In the genomic region with DNA sequence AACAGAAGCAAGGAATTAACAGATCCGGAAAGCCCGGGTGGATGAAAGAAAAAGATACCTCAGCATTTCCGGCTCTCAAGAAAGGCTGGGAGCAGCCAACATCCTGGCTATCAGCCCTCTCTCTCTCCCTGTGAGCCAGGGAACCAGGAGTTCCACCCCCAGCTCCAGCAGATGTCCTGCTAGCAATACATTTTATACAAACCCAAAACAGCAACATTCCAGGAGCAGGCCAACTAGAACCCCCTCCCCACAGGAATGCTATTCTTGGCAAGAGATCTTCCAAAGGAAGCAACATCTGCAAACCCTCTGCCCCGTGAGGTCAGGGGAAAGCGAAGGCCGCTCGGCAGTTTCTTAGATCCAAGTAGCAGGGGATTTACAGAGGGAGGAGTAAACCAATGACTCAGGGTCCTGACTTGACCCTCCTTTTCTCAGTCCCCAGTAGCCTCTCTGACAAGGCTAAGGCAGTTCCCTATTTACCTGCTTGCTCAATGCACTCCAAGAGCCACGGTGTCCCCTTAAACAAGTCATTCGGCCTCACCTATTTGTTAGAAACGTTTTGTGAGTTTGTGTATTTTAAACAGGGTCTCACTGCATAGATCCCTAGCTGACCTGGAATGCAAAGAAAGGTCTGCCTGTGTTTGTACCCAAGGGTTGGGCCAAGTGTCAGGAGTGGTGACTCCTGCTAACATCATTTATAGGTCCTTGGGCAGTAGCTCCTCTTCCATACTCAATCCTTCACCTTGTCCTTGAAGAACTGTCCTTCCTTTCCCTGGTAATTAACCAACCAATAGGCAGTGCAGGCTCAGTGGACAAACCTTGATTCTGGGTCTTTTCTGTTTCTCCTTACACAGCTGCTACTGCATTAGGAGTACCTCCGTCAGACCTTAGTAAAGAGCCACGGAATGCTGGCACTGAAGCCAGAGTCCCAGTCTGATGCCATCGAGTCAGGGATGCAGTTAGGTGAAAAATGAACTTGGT, we compare ENCODE assay signal across 1 mouse cellular context.
A peak's percentile ranks its signal among the peaks of the same experiment; 100 is the strongest.
TF ChIP-seq lines count a peak whose summit lies in the region.

No protein-coding gene starts in this region.

TF ChIP-seq in MEL, 35 proteins besides CTCF, POLR2A, EP300 and RAD21:
- TF ChIP-seq POLR2AphosphoS2 (IDR thresholded peaks at IDR 0.05; ENCODE audit: low read length), result peak; percentile 89
- TF ChIP-seq ZKSCAN1 (IDR thresholded peaks at IDR 0.05; ENCODE audit: low read depth, low read length), result no peak
